Mouse (Mus musculus) lung, postnatal 0 days (tissue): ENCODE results near the gene Tyw1. TPM values are rescaled to one million over a fixed set of nuclear protein-coding genes. Genes with fewer than 3 reads are reported as not detected.

Source experiments
- ATAC-seq: fragments of 200-750 bp; cut with Nextera tagmentation; 2 replicates; pipeline ENCODE4 v1.8.0; 2017; ENCODE audit warnings: moderate library complexity
- DNase-seq: peaks from one replicate; pipeline ENCODE4 v3.0.0-alpha.2; 2016; ENCODE audit warnings: low spot score
- H3K27ac ChIP-seq: fragments of 300-500 bp; sonication (generic); 2 replicates; pipeline ENCODE4 v1.5.1; 2014; ENCODE audit warnings: antibody characterized with exemption, mild to moderate bottlenecking, low read length, mixed read lengths
- H3K27me3 ChIP-seq: fragments of 300-500 bp; sonication (generic); replicated peaks from 2 replicates; pipeline ENCODE4 v1.6.1; 2014; ENCODE audit warnings: low read length, mixed read lengths; ENCODE audit not compliant: insufficient read depth
- H3K36me3 ChIP-seq: fragments of 300-500 bp; sonication (generic); 2 replicates; pipeline ENCODE4 v1.6.1; 2014; ENCODE audit warnings: low read length, mixed read lengths; ENCODE audit not compliant: insufficient read depth
- H3K4me1 ChIP-seq: fragments of 300-500 bp; sonication (generic); 2 replicates; pipeline ENCODE4 v1.6.1; 2014; ENCODE audit warnings: antibody characterized with exemption, low read depth, low read length, mixed read lengths; ENCODE audit not compliant: insufficient read depth
- H3K4me2 ChIP-seq: fragments of 300-500 bp; sonication (generic); replicated peaks from 2 replicates; pipeline ENCODE4 v1.6.1; 2014; ENCODE audit warnings: low read depth, mild to moderate bottlenecking, low read length, moderate library complexity, mixed read lengths
- H3K4me3 ChIP-seq: fragments of 300-500 bp; sonication (generic); 2 replicates; pipeline ENCODE4 v1.5.1; 2014; ENCODE audit warnings: low read depth, low read length
- H3K9ac ChIP-seq: fragments of 300-500 bp; sonication (generic); replicated peaks from 2 replicates; pipeline ENCODE4 v1.6.1; 2014; ENCODE audit warnings: low read depth, mild to moderate bottlenecking
- H3K9me3 ChIP-seq: fragments of 300-500 bp; sonication (generic); 2 replicates; pipeline ENCODE4 v1.6.1; 2016; ENCODE audit warnings: low read length, mixed read lengths
- CTCF ChIP-seq: IDR thresholded peaks from 2 replicates; pipeline ENCODE4 v1.5.1; 2016; ENCODE audit warnings: antibody characterized with exemption, mild to moderate bottlenecking
- EP300 ChIP-seq: IDR thresholded peaks from 2 replicates; pipeline ENCODE4 v1.6.1; 2016; ENCODE audit warnings: antibody characterized with exemption, mild to moderate bottlenecking, control low read depth
- WGBS: fragments of 180-500 bp; shearing (Covaris S2); extraction: QIAGEN DNeasy Blood & Tissue Kit; methylation state at CpG from one replicate; pipeline ENCODE4 v1.1.7; 2014; 5-methylcytosine and 5-hydroxymethylcytosine counted together
- polyA plus RNA-seq: library from polyadenylated mRNA; unstranded; fragments of >200 nt; fragmentation: Nextera tagmentation; extraction: Ambion mirVana; gene quantifications from 2 replicates; pipeline ENCODE4 v1.2.1, GENCODE M21; 2015

Gene Tyw1
- 16.1 and 16.5 TPM in 2 replicates for polyA plus RNA-seq

GRCm38 (mm10) chr5:130255017-130255720, at the start of gene Tyw1, which contains the start of gene Sbds:
Gene Tyw1, plus strand, starts transcription at chr5:130255619.
Gene Sbds, minus strand, starts transcription at chr5:130255530.
- DNase-seq (peak; percentile 99), ATAC-seq (peak; percentile 91)
- Histone ChIP-seq H3K27me3 (no peaks in the 10 kb centered on the region), H3K9ac (peak within 1 kb of the TSS; percentile 93), H3K4me2 (peak within 1 kb of the TSS; percentile 65), H3K4me1 (peaks cover 4% of the 10 kb centered on the region; the same call in 1 of the 2 replicates), H3K36me3 (peaks cover 12% of the 10 kb centered on the region; the same call in 1 of the 2 replicates), H3K9me3 (no peaks in the 10 kb centered on the region), H3K4me3 (peak within 1 kb of the TSS; percentile 79), H3K27ac (peak within 1 kb of the TSS; percentile 93)
- peak; percentile 14; the same call in 1 of the 2 replicates for TF ChIP-seq CTCF
- peak; percentile 44; the same call in 1 of the 2 replicates for TF ChIP-seq EP300
- 1% methylated on average over 52 of the region's 52 CpGs for WGBS

GRCm38 (mm10) chr5:130207299-130207698, 48.1 kb upstream of the Tyw1 start:
- TF ChIP-seq CTCF: peak; percentile 33
- peak; percentile 96 for TF ChIP-seq EP300
- no peaks in the 10 kb centered on the region for H3K4me1 ChIP-seq
- 54% methylated on average over 4 of the region's 4 CpGs for WGBS
- H3K4me3 ChIP-seq: no peak overlapping the region
- ATAC-seq: peak; percentile 94
- H3K27ac ChIP-seq: peak overlapping the region; percentile 81
- H3K4me2 ChIP-seq: no peak overlapping the region
- no peak overlapping the region for H3K9ac ChIP-seq
- no peaks in the 10 kb centered on the region for H3K9me3 ChIP-seq
- H3K36me3 ChIP-seq: peaks cover 32% of the 10 kb centered on the region
- peak; percentile 94 for DNase-seq
- H3K27me3 ChIP-seq: no peaks in the 10 kb centered on the region

GRCm38 (mm10) chr5:130212956-130213355, 42.5 kb upstream of the Tyw1 start:
- Histone ChIP-seq H3K27ac (0 out of 2 replicates have a peak overlapping the region, but pooled peaks have one; percentile 9), H3K36me3 (peaks cover 32% of the 10 kb centered on the region), H3K9me3 (no peaks in the 10 kb centered on the region), H3K4me3 (no peak overlapping the region), H3K4me2 (no peak overlapping the region), H3K4me1 (no peaks in the 10 kb centered on the region), H3K9ac (no peak overlapping the region), H3K27me3 (no peaks in the 10 kb centered on the region)
- WGBS: 62% methylated on average over 11 of the region's 11 CpGs
- TF ChIP-seq CTCF (no peak), EP300 (no peak)
- DNase-seq: peak; percentile 63
- peak; percentile 63 for ATAC-seq

GRCm38 (mm10) chr5:130216781-130217180, 38.6 kb upstream of the Tyw1 start, which contains the start of gene Tmem248:
Gene Tmem248, plus strand, starts transcription at chr5:130217081.
- H3K9me3 ChIP-seq: no peaks in the 10 kb centered on the region
- peaks cover 4% of the 10 kb centered on the region; the same call in 1 of the 2 replicates for H3K4me1 ChIP-seq
- H3K4me3 ChIP-seq: no peak within 1 kb of the TSS
- H3K9ac ChIP-seq: no peak within 1 kb of the TSS
- no peak within 1 kb of the TSS for H3K4me2 ChIP-seq
- ATAC-seq (no peak), DNase-seq (no peak)
- WGBS: 81% methylated on average over 7 of the region's 7 CpGs
- H3K27ac ChIP-seq: peak within 1 kb of the TSS; percentile 21
- TF ChIP-seq EP300 (no peak), CTCF (peak; percentile 23; the same call in 1 of the 2 replicates)
- peaks cover 4% of the 10 kb centered on the region; the same call in 1 of the 2 replicates for H3K36me3 ChIP-seq
- H3K27me3 ChIP-seq: no peaks in the 10 kb centered on the region

- peak overlapping the region; percentile 21; the same call in 1 of the 2 replicates for H3K27ac ChIP-seq
- no peaks in the 10 kb centered on the region for H3K27me3 ChIP-seq
- peaks cover 4% of the 10 kb centered on the region; the same call in 1 of the 2 replicates for H3K4me1 ChIP-seq
- H3K4me3 ChIP-seq: no peak overlapping the region
- no peak overlapping the region for H3K4me2 ChIP-seq
- H3K9me3 ChIP-seq: no peaks in the 10 kb centered on the region
- WGBS: 60% methylated on average over 4 of the region's 4 CpGs
- no peak overlapping the region for H3K9ac ChIP-seq
- no peaks in the 10 kb centered on the region for H3K36me3 ChIP-seq
- no peak for ATAC-seq
- DNase-seq: peak; percentile 61
- no peak for TF ChIP-seq CTCF
- no peak for TF ChIP-seq EP300
Observed at GRCm38 (mm10) chr5:130217406-130217805, 38.0 kb upstream of the Tyw1 start.

- Histone ChIP-seq H3K36me3 (no peaks in the 10 kb centered on the region), H3K27ac (peak overlapping the region; percentile 21; the same call in 1 of the 2 replicates), H3K9ac (no peak overlapping the region), H3K9me3 (no peaks in the 10 kb centered on the region), H3K4me1 (peaks cover 6% of the 10 kb centered on the region; the same call in 1 of the 2 replicates), H3K27me3 (no peaks in the 10 kb centered on the region), H3K4me2 (no peak overlapping the region), H3K4me3 (no peak overlapping the region)
- DNase-seq (peak; percentile 34), ATAC-seq (peak; percentile 18)
- 72% methylated on average over 5 of the region's 5 CpGs for WGBS
- TF ChIP-seq CTCF (no peak), EP300 (no peak)
Observed at GRCm38 (mm10) chr5:130218336-130218735, 37.1 kb upstream of the Tyw1 start.
